26 mouse cellular contexts compared by ENCODE assay signal in the genomic region with DNA sequence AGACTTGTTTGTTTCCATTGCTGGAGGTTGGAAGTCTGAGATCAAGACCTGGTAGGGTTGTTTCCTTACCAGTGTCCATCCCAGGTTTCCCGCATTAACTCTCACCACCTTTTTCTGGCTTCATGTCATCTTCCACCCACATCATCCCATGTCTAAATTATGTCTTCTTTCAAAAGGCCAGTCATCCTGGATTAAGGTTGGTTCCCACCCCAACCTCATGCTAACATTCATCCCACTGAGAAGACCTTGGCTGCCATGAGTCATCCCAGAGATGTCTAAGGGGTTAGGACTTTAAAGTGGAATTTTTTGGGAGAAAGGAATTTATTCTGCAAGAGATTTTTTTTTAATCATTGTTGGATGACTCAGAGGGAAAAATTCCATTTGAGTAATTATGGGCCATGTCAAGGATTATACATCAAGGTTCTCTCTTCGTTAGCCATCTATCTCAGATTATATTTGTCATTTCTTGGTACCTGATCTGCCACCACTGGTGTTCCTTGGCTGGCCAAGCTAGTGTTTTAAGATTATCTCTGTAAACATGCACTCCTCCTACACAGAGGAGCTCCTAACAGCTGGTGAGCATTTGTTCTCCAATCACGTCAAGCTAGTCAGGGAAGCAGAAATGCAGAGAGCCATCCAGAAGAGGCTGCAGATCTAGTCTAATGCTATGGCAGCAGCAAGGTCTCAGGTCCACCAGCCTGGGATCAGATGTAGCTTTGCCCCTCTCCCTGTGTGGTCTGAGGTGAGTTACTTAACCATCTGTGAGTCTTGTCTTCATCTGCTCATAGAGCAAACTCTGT.
DNase-seq lines count a peak whose midpoint lies in the region; ATAC-seq and TF ChIP-seq lines count a peak whose summit lies in the region.
"Had no signal": no experiment of that assay in that cellular context is flagged by ENCODE, and none has a peak within 500 bp of the region (broad histone marks: within the 10 kb centered on the region; RNA-seq: fewer than 3 reads in every experiment).

No protein-coding gene starts in this region.

- no peak overlapping the region for H3K4me3 ChIP-seq in layer of hippocampus, adult 2 months
- H3K4me3 ChIP-seq in forebrain, postnatal 0 days (ENCODE audit: low read depth, low read length) = no peak overlapping the region
- H3K4me3 ChIP-seq: forebrain, embryonic 12.5 days; heart, adult 2 months; heart, embryonic 12.5 days; midbrain, embryonic 13.5 days; neural tube, embryonic 13.5 days; stomach, embryonic 15.5 days had no signal

- no peak overlapping the region for H3K27ac ChIP-seq in layer of hippocampus, adult 2 months
- no peak overlapping the region for H3K27ac ChIP-seq in forebrain, postnatal 0 days (ENCODE audit: low read depth, low read length)
- H3K27ac ChIP-seq: forebrain, embryonic 12.5 days; heart, adult 2 months; hindbrain, embryonic 14.5 days; liver, embryonic 14.5 days; macrophage; midbrain, embryonic 13.5 days; neural tube, embryonic 13.5 days; stomach, embryonic 15.5 days had no signal

- peak; percentile 52 for DNase-seq in adrenal gland, adult 2 months
- no peak for DNase-seq in adrenal gland, postnatal 25 days
- DNase-seq in layer of hippocampus, adult 8-10 months (ENCODE audit: low spot score in 2 of 2) = peak; percentile 12 to 13
- DNase-seq in layer of hippocampus, adult 2 months (ENCODE audit: low spot score in 2 of 2) = no peak
- peak; percentile 10 for DNase-seq in 3T3-L1 (ENCODE audit: low read depth, low spot score)
- DNase-seq in brain, adult 2 months (ENCODE audit: low read depth, low spot score) = peak; percentile 62
- DNase-seq in spleen, postnatal 14 days (ENCODE audit: low spot score in 2 of 2) = no peak
- DNase-seq in forebrain, postnatal 0 days = no peak
- DNase-seq: cerebellum, adult 11-12 months; cerebellum, postnatal 10 days; gastrocnemius, postnatal 25 days; heart, adult 2 months; kidney, postnatal 14 days; layer of hippocampus, postnatal 36 days; liver; lung, adult 2 months; lung, postnatal 10 days had no signal

- H3K9ac ChIP-seq in forebrain, postnatal 0 days = no peak overlapping the region
- H3K9ac ChIP-seq: forebrain, embryonic 12.5 days; heart, embryonic 12.5 days; hindbrain, embryonic 14.5 days; liver, embryonic 14.5 days; midbrain, embryonic 13.5 days; neural tube, embryonic 13.5 days; stomach, embryonic 15.5 days had no signal

- no peak overlapping the region for H3K4me2 ChIP-seq in forebrain, postnatal 0 days (ENCODE audit: low read depth)
- H3K4me2 ChIP-seq: forebrain, embryonic 12.5 days; heart, embryonic 12.5 days; hindbrain, embryonic 14.5 days; midbrain, embryonic 13.5 days; neural tube, embryonic 13.5 days; stomach, embryonic 15.5 days had no signal

- H3K9me3 ChIP-seq in forebrain, postnatal 0 days (ENCODE audit: low read length) = no peaks in the 10 kb centered on the region
- H3K9me3 ChIP-seq: forebrain, embryonic 12.5 days; heart, embryonic 12.5 days; midbrain, embryonic 13.5 days; neural tube, embryonic 13.5 days; stomach, embryonic 15.5 days had no signal

- no peak for ATAC-seq in forebrain, postnatal 0 days
- ATAC-seq: intestine, postnatal 0 days; midbrain, embryonic 13.5 days had no signal

- 91% methylated on average over 3 of the region's 3 CpGs for WGBS in forebrain, postnatal 0 days

- H3K36me3 ChIP-seq in forebrain, postnatal 0 days (ENCODE audit: insufficient read depth) = no peaks in the 10 kb centered on the region
- H3K36me3 ChIP-seq: forebrain, embryonic 12.5 days; heart, embryonic 12.5 days; midbrain, embryonic 13.5 days; neural tube, embryonic 13.5 days; stomach, embryonic 15.5 days had no signal

- H3K4me1 ChIP-seq in forebrain, postnatal 0 days (ENCODE audit: insufficient read depth) = peaks cover 8% of the 10 kb centered on the region; the same call in 1 of the 2 replicates
- H3K4me1 ChIP-seq: forebrain, embryonic 12.5 days; midbrain, embryonic 13.5 days; neural tube, embryonic 13.5 days; stomach, embryonic 15.5 days had no signal

- no peak for TF ChIP-seq CTCF in layer of hippocampus, adult 2 months (conservative IDR thresholded peaks at IDR 0.05)
- TF ChIP-seq CTCF in forebrain, postnatal 0 days (IDR thresholded peaks at IDR 0.05; ENCODE audit: low read depth) = no peak

- no peaks in the 10 kb centered on the region for H3K27me3 ChIP-seq in forebrain, postnatal 0 days (ENCODE audit: insufficient read depth, low read length)
- H3K27me3 ChIP-seq: forebrain, embryonic 12.5 days; heart, embryonic 12.5 days; midbrain, embryonic 13.5 days; neural tube, embryonic 13.5 days; stomach, embryonic 15.5 days had no signal

Comparison
In these comparisons a context has a peak if more than half of its experiments do, and no peak if none do; other contexts are left out.
1. DNase-seq: peak in adrenal gland, adult 2 months (single experiment), layer of hippocampus, adult 8-10 months (2 of 2), 3T3-L1 (single experiment) and brain, adult 2 months (single experiment); none in adrenal gland, postnatal 25 days (single experiment), layer of hippocampus, adult 2 months (0 of 2), spleen, postnatal 14 days (0 of 2) and forebrain, postnatal 0 days (single experiment).